ENCODE assay signal across 19 mouse cellular contexts in the genomic region with DNA sequence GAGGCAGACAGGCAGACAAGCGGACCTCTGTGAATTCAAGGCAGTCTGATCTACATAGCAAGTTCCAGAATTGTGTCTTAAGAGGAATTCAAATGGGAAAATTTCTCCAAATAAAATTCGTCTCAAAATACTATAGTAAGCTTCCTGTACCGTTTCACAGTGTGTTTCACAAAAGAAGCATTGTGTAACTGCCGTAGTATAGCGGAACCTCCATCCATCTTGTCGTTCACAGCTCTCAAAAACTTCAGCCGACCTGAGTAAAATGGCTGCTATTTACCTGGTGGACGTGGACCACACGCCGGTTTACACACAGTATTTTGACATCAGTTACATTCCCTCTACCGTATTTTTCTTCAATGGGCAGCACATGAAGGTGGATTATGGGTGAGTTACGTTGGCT. TPM values are rescaled to one million over a fixed set of nuclear protein-coding genes. Genes with fewer than 3 reads are reported as not detected.
"Had no signal": no experiment of that assay in that cellular context is flagged by ENCODE, and none has a peak within 500 bp of the region (broad histone marks: within the 10 kb centered on the region; RNA-seq: fewer than 3 reads in every experiment).

No protein-coding gene starts in this region.

- H3K4me2 ChIP-seq: liver, embryonic 15.5 days; lung, embryonic 14.5 days; midbrain, embryonic 12.5 days; neural tube, embryonic 13.5 days; neural tube, embryonic 15.5 days; stomach, embryonic 15.5 days had no signal

- H3K9me3 ChIP-seq: liver, embryonic 15.5 days; midbrain, embryonic 10.5 days; midbrain, embryonic 12.5 days; neural tube, embryonic 13.5 days; neural tube, embryonic 15.5 days; stomach, embryonic 15.5 days had no signal

- H3K27me3 ChIP-seq: liver, embryonic 15.5 days; midbrain, embryonic 12.5 days; neural tube, embryonic 13.5 days; neural tube, embryonic 15.5 days; stomach, embryonic 15.5 days had no signal

- H3K9ac ChIP-seq: liver, embryonic 15.5 days; lung, embryonic 14.5 days; midbrain, embryonic 12.5 days; neural tube, embryonic 13.5 days; neural tube, embryonic 15.5 days; stomach, embryonic 15.5 days had no signal

- H3K4me3 ChIP-seq: liver, embryonic 15.5 days; midbrain, embryonic 10.5 days; midbrain, embryonic 12.5 days; myocyte; neural tube, embryonic 13.5 days; neural tube, embryonic 15.5 days; stomach, embryonic 15.5 days had no signal

- DNase-seq: lung, adult 18-20 months; lung, embryonic 14.5 days; lung, postnatal 10 days; lung, postnatal 4 days; midbrain, embryonic 14.5 days; right cerebral cortex, postnatal 14 days; thymus, adult 2 months; thymus, postnatal 25 days; thymus, postnatal 4 days had no signal

- ATAC-seq: midbrain, embryonic 16.5 days had no signal

- H3K27ac ChIP-seq: liver, embryonic 15.5 days; midbrain, embryonic 10.5 days; midbrain, embryonic 12.5 days; neural tube, embryonic 13.5 days; neural tube, embryonic 15.5 days; stomach, embryonic 15.5 days; stomach, postnatal 0 days had no signal

RNA-seq across cellular contexts. Expression of gene Hp, which starts 7.8 kb away (rescaled TPM):
- polyA plus RNA-seq: midbrain, embryonic 14.5 days; myocyte had no signal

RNA-seq across cellular contexts. Expression of gene Pkd1l3, which starts 43.2 kb away (rescaled TPM):
- polyA plus RNA-seq: neural tube, embryonic 11.5 days; neural tube, embryonic 13.5 days; stomach, postnatal 0 days had no signal
